In genomic region chr3:153723467-153724079, GRCm38 (mm10) we compare ENCODE assay signal across 8 mouse cellular contexts. TPM values are rescaled to one million over a fixed set of nuclear protein-coding genes. Genes with fewer than 3 reads are reported as not detected.
A peak's percentile ranks its signal among the peaks of the same experiment; 100 is the strongest.
DNase-seq lines count a peak whose midpoint lies in the region; ATAC-seq and TF ChIP-seq lines count a peak whose summit lies in the region.

No protein-coding gene starts in this region.

- no peak for ATAC-seq in heart, embryonic 12.5 days (ENCODE audit: insufficient number of reproducible peaks, low FRiP score)
- ATAC-seq in hindbrain, embryonic 13.5 days (ENCODE audit: low FRiP score), result no peak

- H3K27ac ChIP-seq in heart, embryonic 12.5 days (ENCODE audit: poor library complexity, severe bottlenecking), result peak overlapping the region; percentile 63; the same call in 1 of the 2 replicates
- H3K27ac ChIP-seq in bone marrow, adult 2 months (ENCODE audit: control insufficient read depth, insufficient read depth, low read depth, low read length, poor library complexity), result 0 out of 2 replicates have a peak overlapping the region, but pooled peaks have one; percentile 5
- H3K27ac ChIP-seq in hindbrain, embryonic 13.5 days, result no peak overlapping the region

- H3K36me3 ChIP-seq in heart, embryonic 12.5 days, result no peaks in the 10 kb centered on the region
- no peaks in the 10 kb centered on the region for H3K36me3 ChIP-seq in hindbrain, embryonic 13.5 days

- peak overlapping the region; percentile 74 for H3K9ac ChIP-seq in heart, embryonic 12.5 days
- peak overlapping the region; percentile 86 for H3K9ac ChIP-seq in hindbrain, embryonic 13.5 days

- H3K9me3 ChIP-seq in heart, embryonic 12.5 days (replicated peaks), result no peaks in the 10 kb centered on the region
- H3K9me3 ChIP-seq in hindbrain, embryonic 13.5 days, result no peaks in the 10 kb centered on the region

- H3K27me3 ChIP-seq in heart, embryonic 12.5 days (replicated peaks), result peaks cover 6% of the 10 kb centered on the region; the same call in 1 of the 2 replicates
- H3K27me3 ChIP-seq in hindbrain, embryonic 13.5 days, result no peaks in the 10 kb centered on the region

- no peak for DNase-seq in heart, adult 9 months (ENCODE audit: low spot score in 2 of 2)
- peak; percentile 34 for DNase-seq in lung, postnatal 25 days (ENCODE audit: low spot score)
- DNase-seq in thymus, adult 18-20 months, result no peak
- DNase-seq in left cerebral cortex, adult 11 months (ENCODE audit: low spot score), result no peak
- DNase-seq in right cerebral cortex, adult 2 months (ENCODE audit: low spot score in 2 of 2), result no peak

- no peak for TF ChIP-seq POLR2A in bone marrow, adult 2 months (IDR thresholded peaks at IDR 0.05; ENCODE audit: borderline replicate concordance, control insufficient read depth, low read depth, low read length)

- TF ChIP-seq CTCF in bone marrow, adult 2 months (IDR thresholded peaks at IDR 0.05; ENCODE audit: control insufficient read depth, insufficient read depth, low read length), result no peak

- peak overlapping the region; percentile 71 for H3K4me3 ChIP-seq in heart, embryonic 12.5 days
- peak overlapping the region; percentile 41 for H3K4me3 ChIP-seq in bone marrow, adult 2 months (replicated peaks; ENCODE audit: control insufficient read depth, low read depth, low read length)
- peak overlapping the region; percentile 72 for H3K4me3 ChIP-seq in hindbrain, embryonic 13.5 days

- WGBS in heart, embryonic 12.5 days, result 67% methylated on average over 9 of the region's 9 CpGs
- 50% methylated on average over 9 of the region's 9 CpGs for whole genome bisulfite sequencing in bone marrow, adult 2 months
- 77% methylated on average over 9 of the region's 9 CpGs for WGBS in hindbrain, embryonic 13.5 days

- peak overlapping the region; percentile 91 for H3K4me2 ChIP-seq in heart, embryonic 12.5 days
- H3K4me2 ChIP-seq in hindbrain, embryonic 13.5 days, result peak overlapping the region; percentile 90

- H3K4me1 ChIP-seq in heart, embryonic 12.5 days (replicated peaks), result peaks cover 28% of the 10 kb centered on the region
- H3K4me1 ChIP-seq in bone marrow, adult 2 months (ENCODE audit: control insufficient read depth, insufficient read depth, low read length), result peaks cover 8% of the 10 kb centered on the region
- peaks cover 29% of the 10 kb centered on the region for H3K4me1 ChIP-seq in hindbrain, embryonic 13.5 days (replicated peaks)

RNA-seq across cellular contexts. Expression of gene St6galnac3, which starts 1.4 kb away (rescaled TPM):
- polyA plus RNA-seq in heart, embryonic 12.5 days (2016; fragmentation: Nextera tagmentation; extraction: Ambion mirVana), result 27.0 and 27.4 TPM in 2 replicates
- 13.6 and 14.4 TPM in 2 replicates for polyA plus RNA-seq in bone marrow, adult 2 months (2011; ENCODE audit: insufficient read depth, insufficient read length, low replicate concordance, missing spikeins)
- 28.3 and 30.3 TPM in 2 replicates for polyA plus RNA-seq in hindbrain, embryonic 13.5 days (2015; fragmentation: Nextera tagmentation; extraction: Ambion mirVana)
